Mouse (Mus musculus): Measurements from ENCODE around the gene Rpl9-ps1. TPM values are rescaled to one million over a fixed set of nuclear protein-coding genes. Genes with fewer than 3 reads are reported as not detected.

Gene Rpl9-ps1
- polyA plus RNA-seq, 1 experiment from 2014 or later, result not detected

GRCm38 (mm10) chr11:83610900-83611299 is 34.5 kb downstream of the Rpl9-ps1 start:
- H3K9ac ChIP-seq (replicated peaks; ENCODE audit: low read depth, low read length), result no peak overlapping the region
- no peak overlapping the region for H3K4me3 ChIP-seq (ENCODE audit: low read depth, low read length)
- H3K4me2 ChIP-seq (ENCODE audit: low read depth, low read length), result no peak overlapping the region
- H3K9me3 ChIP-seq (ENCODE audit: control insufficient read depth, low read length), result no peaks in the 10 kb centered on the region
- no peak overlapping the region for H3K27ac ChIP-seq (ENCODE audit: low read depth, low read length)
- H3K36me3 ChIP-seq (ENCODE audit: control insufficient read depth, insufficient read depth, low read length), result no peaks in the 10 kb centered on the region
- no peaks in the 10 kb centered on the region for H3K4me1 ChIP-seq (ENCODE audit: control insufficient read depth, insufficient read depth, low read length)
- ATAC-seq (ENCODE audit: low read depth), result no peak
- no peaks in the 10 kb centered on the region for H3K27me3 ChIP-seq (ENCODE audit: control insufficient read depth, insufficient read depth, low read length)
- WGBS, result 81% methylated on average over 2 of the region's 2 CpGs

GRCm38 (mm10) chr11:83606396-83606795 is 39.0 kb downstream of the Rpl9-ps1 start:
- 64% methylated on average over 1 of the region's 1 CpGs for WGBS

GRCm38 (mm10) chr11:83605535-83605934 is 39.9 kb downstream of the Rpl9-ps1 start:
- Histone ChIP-seq H3K4me1 (ENCODE audit: control insufficient read depth, insufficient read depth, low read length) (no peaks in the 10 kb centered on the region), H3K27me3 (ENCODE audit: control insufficient read depth, insufficient read depth, low read length) (no peaks in the 10 kb centered on the region), H3K27ac (ENCODE audit: low read depth, low read length) (no peak overlapping the region), H3K36me3 (ENCODE audit: control insufficient read depth, insufficient read depth, low read length) (no peaks in the 10 kb centered on the region), H3K9me3 (ENCODE audit: control insufficient read depth, low read length) (no peaks in the 10 kb centered on the region), H3K4me3 (ENCODE audit: low read depth, low read length) (no peak overlapping the region), H3K4me2 (ENCODE audit: low read depth, low read length) (no peak overlapping the region), H3K9ac (replicated peaks; ENCODE audit: low read depth, low read length) (no peak overlapping the region)
- ATAC-seq (ENCODE audit: low read depth), result no peak
- WGBS, result 94% methylated on average over 3 of the region's 3 CpGs

More at GRCm38 (mm10) chr11:83606396-83606795, 39.0 kb downstream of the Rpl9-ps1 start:
- no peak for ATAC-seq (ENCODE audit: low read depth)
- H3K4me2 ChIP-seq (ENCODE audit: low read depth, low read length), result no peak overlapping the region
- no peaks in the 10 kb centered on the region for H3K9me3 ChIP-seq (ENCODE audit: control insufficient read depth, low read length)
- H3K9ac ChIP-seq (replicated peaks; ENCODE audit: low read depth, low read length), result no peak overlapping the region
- no peaks in the 10 kb centered on the region for H3K36me3 ChIP-seq (ENCODE audit: control insufficient read depth, insufficient read depth, low read length)
- H3K27ac ChIP-seq (ENCODE audit: low read depth, low read length), result no peak overlapping the region
- no peaks in the 10 kb centered on the region for H3K27me3 ChIP-seq (ENCODE audit: control insufficient read depth, insufficient read depth, low read length)
- H3K4me1 ChIP-seq (ENCODE audit: control insufficient read depth, insufficient read depth, low read length), result no peaks in the 10 kb centered on the region
- H3K4me3 ChIP-seq (ENCODE audit: low read depth, low read length), result no peak overlapping the region

GRCm38 (mm10) chr11:83604698-83605097 is 40.7 kb downstream of the Rpl9-ps1 start:
- no peak overlapping the region for H3K9ac ChIP-seq (replicated peaks; ENCODE audit: low read depth, low read length)
- H3K4me1 ChIP-seq (ENCODE audit: control insufficient read depth, insufficient read depth, low read length), result no peaks in the 10 kb centered on the region
- ATAC-seq (ENCODE audit: low read depth), result no peak
- no peaks in the 10 kb centered on the region for H3K27me3 ChIP-seq (ENCODE audit: control insufficient read depth, insufficient read depth, low read length)
- 96% methylated on average over 4 of the region's 4 CpGs for WGBS
- H3K27ac ChIP-seq (ENCODE audit: low read depth, low read length), result no peak overlapping the region
- H3K4me3 ChIP-seq (ENCODE audit: low read depth, low read length), result no peak overlapping the region
- H3K9me3 ChIP-seq (ENCODE audit: control insufficient read depth, low read length), result no peaks in the 10 kb centered on the region
- H3K36me3 ChIP-seq (ENCODE audit: control insufficient read depth, insufficient read depth, low read length), result no peaks in the 10 kb centered on the region
- no peak overlapping the region for H3K4me2 ChIP-seq (ENCODE audit: low read depth, low read length)

- 94% methylated on average over 3 of the region's 3 CpGs for WGBS
- no peak for ATAC-seq (ENCODE audit: low read depth)
- no peaks in the 10 kb centered on the region for H3K4me1 ChIP-seq (ENCODE audit: control insufficient read depth, insufficient read depth, low read length)
Observed at GRCm38 (mm10) chr11:83603399-83603798, 42.0 kb downstream of the Rpl9-ps1 start.

GRCm38 (mm10) chr11:83600576-83600975 is 44.8 kb downstream of the Rpl9-ps1 start:
- H3K27ac ChIP-seq (ENCODE audit: low read depth, low read length), result no peak overlapping the region

More at GRCm38 (mm10) chr11:83603399-83603798, 42.0 kb downstream of the Rpl9-ps1 start:
- H3K27me3 ChIP-seq (ENCODE audit: control insufficient read depth, insufficient read depth, low read length), result no peaks in the 10 kb centered on the region
- no peaks in the 10 kb centered on the region for H3K9me3 ChIP-seq (ENCODE audit: control insufficient read depth, low read length)
- no peak overlapping the region for H3K4me2 ChIP-seq (ENCODE audit: low read depth, low read length)
- H3K36me3 ChIP-seq (ENCODE audit: control insufficient read depth, insufficient read depth, low read length), result no peaks in the 10 kb centered on the region
- H3K4me3 ChIP-seq (ENCODE audit: low read depth, low read length), result no peak overlapping the region
- no peak overlapping the region for H3K9ac ChIP-seq (replicated peaks; ENCODE audit: low read depth, low read length)
- no peak overlapping the region for H3K27ac ChIP-seq (ENCODE audit: low read depth, low read length)

GRCm38 (mm10) chr11:83598991-83599390 is 46.4 kb downstream of the Rpl9-ps1 start:
- Histone ChIP-seq H3K9me3 (ENCODE audit: control insufficient read depth, low read length) (no peaks in the 10 kb centered on the region), H3K4me2 (ENCODE audit: low read depth, low read length) (no peak overlapping the region), H3K27me3 (ENCODE audit: control insufficient read depth, insufficient read depth, low read length) (no peaks in the 10 kb centered on the region), H3K27ac (ENCODE audit: low read depth, low read length) (no peak overlapping the region), H3K36me3 (ENCODE audit: control insufficient read depth, insufficient read depth, low read length) (no peaks in the 10 kb centered on the region), H3K4me3 (ENCODE audit: low read depth, low read length) (no peak overlapping the region), H3K9ac (replicated peaks; ENCODE audit: low read depth, low read length) (no peak overlapping the region), H3K4me1 (ENCODE audit: control insufficient read depth, insufficient read depth, low read length) (no peaks in the 10 kb centered on the region)
- WGBS, result 92% methylated on average over 3 of the region's 3 CpGs
- no peak for ATAC-seq (ENCODE audit: low read depth)

More at GRCm38 (mm10) chr11:83600576-83600975, 44.8 kb downstream of the Rpl9-ps1 start:
- Histone ChIP-seq H3K36me3 (ENCODE audit: control insufficient read depth, insufficient read depth, low read length) (no peaks in the 10 kb centered on the region), H3K4me2 (ENCODE audit: low read depth, low read length) (no peak overlapping the region), H3K9ac (replicated peaks; ENCODE audit: low read depth, low read length) (no peak overlapping the region), H3K4me3 (ENCODE audit: low read depth, low read length) (no peak overlapping the region), H3K27me3 (ENCODE audit: control insufficient read depth, insufficient read depth, low read length) (no peaks in the 10 kb centered on the region), H3K4me1 (ENCODE audit: control insufficient read depth, insufficient read depth, low read length) (no peaks in the 10 kb centered on the region), H3K9me3 (ENCODE audit: control insufficient read depth, low read length) (no peaks in the 10 kb centered on the region)
- WGBS, result 95% methylated on average over 2 of the region's 2 CpGs
- no peak for ATAC-seq (ENCODE audit: low read depth)

GRCm38 (mm10) chr11:83598207-83598837 is 47.1 kb downstream of the Rpl9-ps1 start:
- no peaks in the 10 kb centered on the region for H3K4me1 ChIP-seq (ENCODE audit: control insufficient read depth, insufficient read depth, low read length)
- no peak overlapping the region for H3K27ac ChIP-seq (ENCODE audit: low read depth, low read length)
- ATAC-seq (ENCODE audit: low read depth), result no peak
- no peaks in the 10 kb centered on the region for H3K9me3 ChIP-seq (ENCODE audit: control insufficient read depth, low read length)
- no peaks in the 10 kb centered on the region for H3K27me3 ChIP-seq (ENCODE audit: control insufficient read depth, insufficient read depth, low read length)
- no peak overlapping the region for H3K4me2 ChIP-seq (ENCODE audit: low read depth, low read length)
- H3K36me3 ChIP-seq (ENCODE audit: control insufficient read depth, insufficient read depth, low read length), result no peaks in the 10 kb centered on the region
- 86% methylated on average over 3 of the region's 3 CpGs for WGBS
- H3K4me3 ChIP-seq (ENCODE audit: low read depth, low read length), result no peak overlapping the region
- no peak overlapping the region for H3K9ac ChIP-seq (replicated peaks; ENCODE audit: low read depth, low read length)

- Histone ChIP-seq H3K4me1 (ENCODE audit: control insufficient read depth, insufficient read depth, low read length) (no peaks in the 10 kb centered on the region), H3K27me3 (ENCODE audit: control insufficient read depth, insufficient read depth, low read length) (no peaks in the 10 kb centered on the region), H3K9me3 (ENCODE audit: control insufficient read depth, low read length) (no peaks in the 10 kb centered on the region), H3K4me3 (ENCODE audit: low read depth, low read length) (no peak overlapping the region), H3K9ac (replicated peaks; ENCODE audit: low read depth, low read length) (no peak overlapping the region), H3K36me3 (ENCODE audit: control insufficient read depth, insufficient read depth, low read length) (no peaks in the 10 kb centered on the region), H3K4me2 (ENCODE audit: low read depth, low read length) (no peak overlapping the region), H3K27ac (ENCODE audit: low read depth, low read length) (no peak overlapping the region)
- 93% methylated on average over 7 of the region's 7 CpGs for WGBS
- ATAC-seq (ENCODE audit: low read depth), result no peak
Observed at GRCm38 (mm10) chr11:83597796-83598195, 47.6 kb downstream of the Rpl9-ps1 start.

Measured in neural tube, embryonic 14.5 days (tissue).